Comparison of ENCODE assay signal across 17 mouse cellular contexts in genomic region chr16:94693687-94694305, GRCm38 (mm10).
"Had no signal": no experiment of that assay in that cellular context is flagged by ENCODE, and none has a peak within 500 bp of the region (broad histone marks: within the 10 kb centered on the region; RNA-seq: fewer than 3 reads in every experiment).

No protein-coding gene starts in this region.

- DNase-seq: kidney, adult 18-20 months; kidney, postnatal 10 days; kidney, postnatal 4 days; lung, adult 2 months; lung, postnatal 36 days; midbrain, embryonic 14.5 days; right cerebral cortex, adult 18-20 months; right cerebral cortex, postnatal 25 days; thymus, adult 18-20 months; thymus, postnatal 14 days had no signal

- H3K4me1 ChIP-seq: limb, embryonic 10.5 days; midbrain, embryonic 10.5 days; neural tube, embryonic 15.5 days had no signal

- H3K4me3 ChIP-seq: left cerebral cortex, adult 2 months; limb, embryonic 10.5 days; midbrain, embryonic 10.5 days; myocyte; neural tube, embryonic 15.5 days had no signal

- H3K27ac ChIP-seq: left cerebral cortex, adult 2 months; limb, embryonic 10.5 days; liver, embryonic 14.5 days; midbrain, embryonic 10.5 days; neural tube, embryonic 15.5 days had no signal

- H3K27me3 ChIP-seq: neural tube, embryonic 15.5 days had no signal

- H3K9me3 ChIP-seq: limb, embryonic 10.5 days; midbrain, embryonic 10.5 days; neural tube, embryonic 15.5 days had no signal

- ATAC-seq: lung, postnatal 0 days had no signal

- H3K9ac ChIP-seq: liver, embryonic 14.5 days; neural tube, embryonic 15.5 days had no signal

- H3K4me2 ChIP-seq: neural tube, embryonic 15.5 days had no signal
